Mouse (Mus musculus) layer of hippocampus, adult 9-11 months (tissue): Measurements from ENCODE around the gene Neu3.

Source experiments
- DNase-seq: peaks from one replicate; pipeline ENCODE4 v3.0.0; 2022

Neu3 gene

DNA sequence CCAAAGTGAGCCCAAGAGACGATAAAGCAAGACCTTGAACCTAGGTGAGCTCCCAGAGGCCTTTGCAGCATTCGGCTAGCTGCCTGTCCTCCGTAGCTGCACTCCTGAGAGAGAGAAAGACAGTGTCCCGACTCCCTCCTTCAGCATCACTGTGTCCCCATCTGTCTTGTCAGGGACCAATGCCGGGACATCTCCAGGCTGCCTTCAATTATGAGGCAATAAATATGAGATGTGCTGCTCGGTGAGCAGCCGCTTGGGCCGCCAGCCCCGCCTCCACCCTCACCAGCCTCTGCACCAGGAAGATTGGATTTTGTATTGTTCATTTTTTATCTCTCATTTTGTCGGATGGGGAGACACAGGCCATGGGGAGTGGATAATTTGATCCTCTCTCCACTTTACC lies 37.4 kb downstream of the Neu3 start:
- DNase-seq = no peak

- DNase-seq = no peak
Observed at GRCm38 (mm10) chr7:99788563-99788962, 39.7 kb downstream of the Neu3 start.

GRCm38 (mm10) chr7:99787935-99788334 lies 40.3 kb downstream of the Neu3 start:
- no peak for DNase-seq

- no peak for DNase-seq
Observed at GRCm38 (mm10) chr7:99786774-99787173, 41.4 kb downstream of the Neu3 start.

GRCm38 (mm10) chr7:99785553-99785952 lies 42.7 kb downstream of the Neu3 start:
- DNase-seq = no peak

DNA sequence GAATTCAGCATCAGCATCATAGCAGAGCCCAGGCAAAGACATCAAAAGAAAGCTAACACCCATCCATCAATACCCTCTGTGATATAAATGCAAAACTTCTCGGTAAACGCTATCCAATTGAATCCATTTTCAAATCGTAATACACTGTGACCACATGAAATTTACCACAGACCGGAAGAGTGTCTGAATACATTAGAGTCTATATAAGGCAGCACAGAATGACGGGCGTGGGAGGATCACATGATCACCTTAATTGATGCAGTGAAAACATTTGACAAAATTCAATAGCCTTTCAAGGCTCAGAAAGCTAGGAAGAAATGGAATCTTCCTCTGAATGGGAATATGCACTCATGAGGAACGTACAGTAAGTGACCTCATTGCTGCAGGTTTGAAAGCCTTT lies 44.8 kb downstream of the Neu3 start:
- DNase-seq = no peak

DNA sequence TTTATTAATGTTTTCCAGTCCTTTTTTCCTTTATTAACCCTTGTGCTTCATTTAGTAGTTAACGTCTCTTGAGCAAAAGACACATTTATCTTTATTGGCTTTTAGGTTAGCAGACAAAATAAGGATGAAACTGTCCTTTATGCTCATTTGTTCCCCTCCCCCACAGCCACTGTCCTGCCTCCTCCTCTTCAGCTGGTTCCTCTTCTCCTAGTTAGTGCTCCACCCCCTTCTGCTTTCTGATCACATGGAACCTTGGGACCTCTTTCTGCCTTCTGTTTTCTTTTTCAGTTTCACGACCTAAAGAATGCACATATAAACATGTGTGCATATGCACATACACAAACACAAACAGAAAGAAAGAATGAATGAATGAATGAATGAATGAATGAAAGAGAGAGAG lies 46.3 kb downstream of the Neu3 start:
- peak; percentile 45 for DNase-seq

DNA sequence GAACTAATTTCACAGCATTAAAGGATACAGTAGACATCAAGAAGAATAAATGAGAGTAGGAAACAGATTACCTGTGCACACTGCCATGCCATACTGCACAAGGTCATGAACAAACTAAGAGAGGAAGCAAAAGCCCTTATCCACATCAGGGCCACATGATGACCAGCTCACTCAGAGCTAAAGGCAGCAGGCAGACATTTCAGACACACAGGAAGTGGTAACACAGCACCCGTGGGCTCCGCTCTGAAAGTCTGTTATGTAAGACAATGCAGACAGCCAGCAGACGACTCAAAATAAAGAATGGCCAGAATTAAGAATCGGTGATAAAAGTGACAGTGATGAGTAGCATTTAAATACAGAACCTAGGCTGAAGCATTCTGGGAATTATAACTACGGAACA lies 46.8 kb downstream of the Neu3 start:
- DNase-seq = peak; percentile 83

DNA sequence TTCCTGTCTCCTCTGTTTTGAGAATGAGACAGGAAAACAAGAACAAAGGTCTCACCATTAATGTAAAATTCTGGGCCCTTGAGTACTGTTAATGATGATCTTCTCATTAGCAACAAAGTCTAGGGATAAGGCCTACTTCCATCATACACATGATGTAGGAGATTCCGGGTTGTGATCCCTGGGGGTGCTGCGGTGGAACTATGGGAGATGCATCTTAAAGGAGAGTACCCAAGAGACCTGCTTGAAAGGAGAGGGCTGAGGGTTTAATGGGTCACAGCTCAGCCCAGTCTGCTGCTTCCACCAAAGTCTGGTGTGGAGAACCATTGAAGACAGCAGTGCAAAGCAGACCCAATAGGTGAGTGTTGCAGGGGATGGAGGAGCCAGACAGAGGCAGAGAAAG lies 65.0 kb downstream of the Neu3 start, which contains the start of gene Olfr521:
TSS of gene Olfr521 (plus strand) at position 301 of the 400 bp plus-strand sequence.
- DNase-seq = no peak
